Mouse (Mus musculus) megakaryocyte, adult 5-6 weeks (primary cell): ENCODE results near the gene Trmo. TPM values are rescaled to one million over a fixed set of nuclear protein-coding genes. Genes with fewer than 3 reads are reported as not detected.

Source experiments
- ATAC-seq: 2 replicates; pipeline ENCODE4 v1.8.0; 2016; ENCODE audit warnings: mild to moderate bottlenecking, inconsistent platforms; ENCODE audit not compliant: poor library complexity, severe bottlenecking
- total RNA-seq, 2 experiments: library from RNA; stranded (forward) in 1 of 2; stranded (reverse) in 1 of 2; fragments of 153-499, 151-499 nt in 1 of 2; fragments of 221-1000, 200-1000 nt in 1 of 2; gene quantifications; 2 replicates each; pipeline versions ENCODE4 v1.2.3 to v1.2.4; 2015 to 2017

Trmo gene
- total RNA-seq, 2 experiments from 2014 or later: 8.4 to 9.0 TPM

DNA sequence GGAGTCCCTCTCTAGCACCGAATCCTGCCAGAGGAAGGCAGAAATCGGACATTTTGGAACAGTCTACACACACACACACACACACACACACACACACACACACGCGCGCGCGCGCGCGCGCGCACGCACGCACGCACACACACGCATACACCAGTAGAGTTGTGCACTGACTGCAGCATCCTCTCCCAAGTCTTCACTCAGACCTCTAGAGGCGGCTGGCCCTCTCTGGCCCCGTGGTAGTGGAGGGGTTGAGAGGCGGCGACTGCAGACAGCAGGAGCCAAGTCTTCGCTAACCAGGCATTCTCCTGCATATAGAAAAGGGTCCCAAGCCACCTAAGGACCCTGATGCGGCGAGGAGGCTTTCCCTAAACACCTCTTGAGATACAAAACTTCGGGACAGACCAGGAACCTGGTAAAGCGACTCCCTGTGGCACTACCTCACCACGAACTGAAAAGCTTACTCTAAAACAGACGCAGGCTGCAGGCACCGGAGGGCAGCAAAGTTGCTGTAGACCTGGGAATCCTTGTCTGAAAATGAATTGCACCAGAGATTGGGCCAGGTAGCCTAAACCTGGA lies 46.4 kb downstream of the Trmo start:
- ATAC-seq: no peak

GRCm38 (mm10) chr4:46341831-46342680 lies 47.2 kb downstream of the Trmo start:
- ATAC-seq: no peak

DNA sequence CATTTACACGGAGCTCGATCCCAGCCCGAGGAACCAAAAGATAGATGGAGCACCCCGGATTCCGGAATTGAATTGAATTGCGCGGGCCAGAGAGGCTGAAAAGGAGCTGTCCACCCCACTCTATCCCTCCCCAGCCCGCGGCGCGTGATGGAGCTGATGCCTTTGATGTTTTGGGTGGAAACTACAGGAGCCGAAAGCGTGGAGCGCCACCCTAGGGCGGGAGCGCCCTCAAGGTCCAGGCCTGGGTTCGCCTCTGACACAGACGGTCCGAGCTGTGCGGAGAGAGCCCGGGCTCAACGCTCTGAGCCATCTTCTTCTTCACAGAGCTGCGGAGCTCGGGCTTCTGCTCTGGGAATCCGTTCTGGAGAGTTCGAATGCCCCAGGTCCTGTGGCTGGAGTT lies 49.7 kb downstream of the Trmo start:
- ATAC-seq: no peak

GRCm38 (mm10) chr4:46339026-46339425 lies 50.2 kb downstream of the Trmo start:
- no peak for ATAC-seq

GRCm38 (mm10) chr4:46337990-46338389 lies 51.2 kb downstream of the Trmo start:
- ATAC-seq: no peak

DNA sequence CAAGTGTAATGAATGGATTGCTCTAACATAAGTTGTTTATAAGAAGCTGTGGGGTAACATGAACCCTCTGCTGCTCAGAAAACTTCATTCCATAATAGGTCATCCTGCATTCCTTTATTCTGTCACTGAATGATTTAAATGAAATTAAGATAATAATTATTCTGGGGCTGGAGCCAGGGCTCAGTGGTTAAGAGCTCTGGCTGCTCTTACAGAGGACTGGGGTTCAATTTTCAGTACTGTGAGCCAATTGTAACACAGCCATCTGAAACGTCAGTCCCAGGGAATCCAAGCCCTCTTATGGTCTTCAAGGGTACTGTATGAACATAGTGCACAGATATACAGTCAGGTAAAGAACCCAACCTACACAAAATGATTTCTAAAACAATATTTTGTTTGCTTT lies 53.4 kb downstream of the Trmo start:
- ATAC-seq: no peak

DNA sequence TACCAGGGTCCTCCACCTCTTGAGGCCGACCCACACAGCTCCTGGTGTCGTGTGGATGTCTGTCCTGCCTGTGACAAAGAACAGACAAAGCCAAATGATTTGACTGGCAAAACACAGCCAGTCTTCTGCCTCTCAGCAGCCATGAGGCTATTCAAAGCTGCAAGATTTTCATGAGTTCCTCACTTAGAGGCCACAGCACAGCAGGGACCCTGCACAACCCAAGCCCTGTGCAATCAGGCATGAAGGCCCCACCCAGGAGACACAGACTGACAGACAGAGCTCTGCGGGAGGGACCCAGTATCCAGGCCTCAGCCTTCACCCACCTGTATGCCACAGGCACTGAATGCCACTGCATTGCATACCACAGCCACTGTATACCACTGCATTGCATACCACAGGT lies 60.3 kb downstream of the Trmo start:
- no peak for ATAC-seq

Other genes with a start within 250 kb of the Trmo start
- 49.3 and 53.8 TPM in 2 replicates for gene Xpa, start 193.1 kb downstream of the Trmo start, total RNA-seq (2015)
- 51.0 and 55.0 TPM in 2 replicates for gene Xpa, start 193.1 kb downstream of the Trmo start, total RNA-seq (2017)
- gene Foxe1, start 45.8 kb downstream of the Trmo start, total RNA-seq (2015): 0.11 TPM in 1 of 2 replicates, not detected in the other
- gene Foxe1, start 45.8 kb downstream of the Trmo start, total RNA-seq (2017): not detected in 2 replicates
- gene Hemgn, start 24.1 kb upstream of the Trmo start, total RNA-seq (2015): 4.8 and 12.0 TPM in 2 replicates
- 5.8 and 11.8 TPM in 2 replicates for gene Hemgn, start 24.1 kb upstream of the Trmo start, total RNA-seq (2017)
- 496 and 542 TPM in 2 replicates for gene Anp32b, start 61.5 kb upstream of the Trmo start, total RNA-seq (2015)
- gene Anp32b, start 61.5 kb upstream of the Trmo start, total RNA-seq (2017): 105 and 108 TPM in 2 replicates
- 39.9 and 45.3 TPM in 2 replicates for gene Nans, start 99.8 kb upstream of the Trmo start, total RNA-seq (2015)
- gene Nans, start 99.8 kb upstream of the Trmo start, total RNA-seq (2017): 52.9 and 53.9 TPM in 2 replicates
- 9.7 and 13.3 TPM in 2 replicates for gene Trim14, start 146.7 kb upstream of the Trmo start, total RNA-seq (2015)
- 26.8 and 42.5 TPM in 2 replicates for gene Trim14, start 146.7 kb upstream of the Trmo start, total RNA-seq (2017)
- gene Coro2a, start 212.8 kb upstream of the Trmo start, total RNA-seq (2015): 54.8 and 55.6 TPM in 2 replicates
- gene Coro2a, start 212.8 kb upstream of the Trmo start, total RNA-seq (2017): 31.4 and 31.9 TPM in 2 replicates